Mouse (Mus musculus) kidney, adult 2 months (tissue): Measurements from ENCODE around the gene Postn. TPM values are rescaled to one million over a fixed set of nuclear protein-coding genes. Genes with fewer than 3 reads are reported as not detected.

ENCODE experiments used
- DNase-seq: peaks from one replicate; pipeline ENCODE4 v3.0.0; 2021
- H3K27ac ChIP-seq: fragments of 200-500 bp; 2 replicates; pipeline ENCODE4 v1.5.1; 2012; ENCODE audit warnings: low read depth, low read length, control low read depth, inconsistent platforms; ENCODE audit not compliant: insufficient read depth
- H3K27me3 ChIP-seq: fragments of 200-500 bp; replicated peaks from 2 replicates; pipeline ENCODE4 v1.6.1; 2012; ENCODE audit warnings: mild to moderate bottlenecking, moderate library complexity, low read length, inconsistent platforms; ENCODE audit not compliant: control insufficient read depth, insufficient read depth
- H3K36me3 ChIP-seq: fragments of 200-500 bp; 2 replicates; pipeline ENCODE4 v1.6.1; 2012; ENCODE audit warnings: mild to moderate bottlenecking, moderate library complexity, low read length, inconsistent platforms; ENCODE audit not compliant: control insufficient read depth, insufficient read depth
- H3K4me1 ChIP-seq: fragments of 200-500 bp; 2 replicates; pipeline ENCODE4 v1.6.1; 2011; ENCODE audit warnings: low read length; ENCODE audit not compliant: control insufficient read depth, insufficient read depth
- H3K4me3 ChIP-seq: fragments of 200-500 bp; 2 replicates; pipeline ENCODE4 v1.5.1; 2011; ENCODE audit warnings: mild to moderate bottlenecking, low read depth, low read length, control low read depth; ENCODE audit not compliant: insufficient read depth
- CTCF ChIP-seq: fragments of 200-500 bp; conservative IDR thresholded peaks from 2 replicates; pipeline ENCODE4 v1.5.1; 2011; ENCODE audit warnings: low read depth, mild to moderate bottlenecking, control low read depth, low read length, moderate library complexity, mixed read lengths; ENCODE audit not compliant: insufficient read depth, insufficient read length
- POLR2A ChIP-seq: fragments of 200-500 bp; IDR thresholded peaks from one replicate; pipeline ENCODE4 v1.6.1; 2011; ENCODE audit warnings: low read depth, low read length, control low read depth
- WGBS: fragments of 180-500 bp; shearing (Covaris S2); methylation state at CpG from one replicate; pipeline ENCODE4 v1.1.7; 2018; 5-methylcytosine and 5-hydroxymethylcytosine counted together
- polyA plus RNA-seq: library from polyadenylated mRNA; depleted of rRNA; stranded (reverse); fragments of >200 nt; gene quantifications from 2 replicates; pipeline ENCODE4 v1.2.3, GENCODE M21; 2012

Gene Postn
- polyA plus RNA-seq, 1 experiment, result 3.5 TPM

- H3K4me1 ChIP-seq, result no peaks in the 10 kb centered on the region; the same call in 1 of the 2 replicates
- DNase-seq, result peak; percentile 84
- no peaks in the 10 kb centered on the region for H3K27me3 ChIP-seq
- H3K27ac ChIP-seq, result no peak overlapping the region
- no peak for TF ChIP-seq CTCF
- no peak for TF ChIP-seq POLR2A
- 48% methylated on average over 10 of the region's 10 CpGs for WGBS
- H3K4me3 ChIP-seq, result no peak overlapping the region
- no peaks in the 10 kb centered on the region for H3K36me3 ChIP-seq
Measured at GRCm38 (mm10) chr3:54420189-54420928, 59.5 kb downstream of the Postn start.

- 43% methylated on average over 6 of the region's 6 CpGs for WGBS
- Histone ChIP-seq H3K4me1 (no peaks in the 10 kb centered on the region; the same call in 1 of the 2 replicates), H3K36me3 (no peaks in the 10 kb centered on the region), H3K27me3 (no peaks in the 10 kb centered on the region), H3K4me3 (no peak overlapping the region), H3K27ac (no peak overlapping the region)
- peak; percentile 66 for DNase-seq
- TF ChIP-seq CTCF (no peak), POLR2A (no peak)
Measured at GRCm38 (mm10) chr3:54420983-54421382, 60.1 kb downstream of the Postn start.

GRCm38 (mm10) chr3:54421666-54422065, 60.8 kb downstream of the Postn start:
- WGBS, result 98% methylated on average over 2 of the region's 2 CpGs
- TF ChIP-seq POLR2A, result no peak
- TF ChIP-seq CTCF, result no peak
- no peaks in the 10 kb centered on the region for H3K36me3 ChIP-seq

DNA sequence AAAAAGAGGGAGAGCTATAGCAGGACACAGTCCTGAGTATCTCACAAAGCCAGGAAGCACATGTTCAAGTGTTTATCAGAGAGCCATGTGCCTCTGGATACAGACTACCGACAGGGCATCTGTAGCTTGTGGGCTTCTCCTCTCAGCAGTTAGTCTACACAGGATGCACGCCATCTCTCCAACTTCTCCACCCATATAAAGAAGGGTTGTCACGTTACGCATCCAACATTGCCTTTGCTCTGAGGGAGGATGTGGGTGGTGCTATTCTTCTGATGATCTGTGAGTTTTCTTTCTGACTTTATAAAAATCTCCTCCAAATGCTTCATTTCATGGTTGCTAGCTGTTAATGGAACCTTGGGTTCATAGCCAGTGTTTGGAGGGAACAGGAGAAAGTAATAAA, 63.2 kb downstream of the Postn start:
- Histone ChIP-seq H3K27me3 (no peaks in the 10 kb centered on the region), H3K36me3 (no peaks in the 10 kb centered on the region), H3K4me3 (no peak overlapping the region), H3K4me1 (no peaks in the 10 kb centered on the region; the same call in 1 of the 2 replicates), H3K27ac (no peak overlapping the region)
- DNase-seq, result no peak
- TF ChIP-seq CTCF, result no peak
- 83% methylated on average over 4 of the region's 4 CpGs for WGBS

More at GRCm38 (mm10) chr3:54421666-54422065, 60.8 kb downstream of the Postn start:
- no peaks in the 10 kb centered on the region; the same call in 1 of the 2 replicates for H3K4me1 ChIP-seq
- H3K4me3 ChIP-seq, result no peak overlapping the region
- H3K27me3 ChIP-seq, result no peaks in the 10 kb centered on the region
- no peak for DNase-seq
- no peak overlapping the region for H3K27ac ChIP-seq

DNA sequence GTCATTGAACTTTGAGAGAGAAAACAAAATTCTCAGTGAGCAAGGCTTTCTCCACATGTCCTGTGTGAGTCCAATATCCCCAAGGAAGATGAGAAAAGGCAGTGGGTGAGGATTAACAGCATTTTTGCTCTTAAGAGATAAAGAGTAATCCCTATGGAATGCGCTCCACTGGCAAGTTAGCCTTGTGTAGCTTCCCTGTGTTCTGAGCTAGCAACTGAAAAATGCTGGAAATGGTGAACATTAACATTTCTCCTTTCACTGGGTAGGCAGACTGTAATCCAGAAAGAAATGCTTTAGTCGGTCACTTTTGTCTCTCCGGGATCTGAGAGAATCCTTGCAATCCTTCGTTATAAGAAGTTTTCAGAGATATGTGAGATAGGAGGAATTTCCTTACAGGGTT, 70.8 kb downstream of the Postn start:
- no peak for DNase-seq
- H3K27ac ChIP-seq, result no peak overlapping the region
- 66% methylated on average over 4 of the region's 4 CpGs for WGBS

GRCm38 (mm10) chr3:54432167-54432566, 71.3 kb downstream of the Postn start:
- Histone ChIP-seq H3K27me3 (no peaks in the 10 kb centered on the region), H3K27ac (no peak overlapping the region), H3K36me3 (no peaks in the 10 kb centered on the region), H3K4me3 (no peak overlapping the region), H3K4me1 (no peaks in the 10 kb centered on the region)
- TF ChIP-seq CTCF (no peak), POLR2A (no peak)
- WGBS, result 78% methylated on average over 6 of the region's 6 CpGs
- DNase-seq, result no peak

More for the DNA sequence above, 70.8 kb downstream of the Postn start:
- H3K36me3 ChIP-seq, result no peaks in the 10 kb centered on the region
- no peaks in the 10 kb centered on the region for H3K4me1 ChIP-seq
- no peaks in the 10 kb centered on the region for H3K27me3 ChIP-seq
- TF ChIP-seq POLR2A (no peak), CTCF (no peak)
- no peak overlapping the region for H3K4me3 ChIP-seq

DNA sequence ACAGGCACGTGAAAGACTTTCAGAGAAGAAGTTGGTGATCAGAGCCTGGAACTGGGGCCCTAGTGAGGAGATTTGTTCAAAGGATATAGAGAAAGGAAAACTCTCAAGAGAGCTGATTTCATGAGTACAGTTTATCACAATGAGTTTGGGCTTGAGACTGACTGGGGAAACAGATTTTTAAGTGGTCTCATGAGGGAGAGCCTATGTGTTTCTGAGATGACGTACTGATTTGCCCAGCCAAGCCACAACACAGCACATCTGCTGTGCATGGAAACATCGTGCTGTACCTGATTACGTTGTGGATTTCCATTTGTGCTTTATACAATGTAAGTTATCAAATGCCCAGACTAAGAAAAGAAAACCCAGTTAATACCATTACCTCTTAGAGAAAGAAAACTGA, 71.7 kb downstream of the Postn start:
- DNase-seq, result no peak
- Histone ChIP-seq H3K4me3 (no peak overlapping the region), H3K36me3 (no peaks in the 10 kb centered on the region), H3K27ac (no peak overlapping the region), H3K27me3 (no peaks in the 10 kb centered on the region), H3K4me1 (no peaks in the 10 kb centered on the region)
- TF ChIP-seq CTCF, result no peak
- TF ChIP-seq POLR2A, result no peak
- 84% methylated on average over 4 of the region's 4 CpGs for WGBS
